8 mouse cellular contexts compared by ENCODE assay signal in the genomic region with DNA sequence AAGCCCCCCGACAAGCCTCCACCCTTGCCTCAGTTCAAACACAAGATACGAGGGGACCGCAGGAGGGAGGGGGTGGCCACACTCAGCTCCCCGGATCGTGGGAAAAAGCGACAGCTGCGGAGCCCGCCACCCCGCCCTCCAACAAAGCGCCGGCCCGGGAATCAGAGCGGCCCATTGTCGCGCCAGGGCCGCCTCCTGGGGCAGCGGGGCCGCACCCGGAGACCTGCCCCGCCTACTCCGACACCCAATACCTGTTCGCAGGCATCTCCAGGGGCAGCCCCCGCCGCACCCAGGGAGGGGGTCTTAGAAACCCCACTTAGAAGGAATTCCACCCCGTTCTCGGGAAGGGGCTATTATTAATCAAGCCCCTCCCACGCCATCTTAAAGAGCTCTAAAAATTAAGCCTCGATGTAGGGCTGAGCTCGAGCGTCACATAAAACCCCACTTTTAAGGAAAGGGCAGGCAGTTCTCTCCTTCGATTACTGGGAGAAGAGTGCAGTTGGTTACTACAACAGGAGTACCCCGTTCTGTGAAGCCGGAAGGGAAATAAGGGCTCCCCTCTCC. TPM values are rescaled to one million over a fixed set of nuclear protein-coding genes. Genes with fewer than 3 reads are reported as not detected.
DNase-seq lines count a peak whose midpoint lies in the region; ATAC-seq and TF ChIP-seq lines count a peak whose summit lies in the region.

No protein-coding gene starts in this region.

- H3K9ac ChIP-seq in ES-E14 (ENCODE audit: insufficient read depth, low read depth, low read length, poor library complexity, severe bottlenecking), result peak overlapping the region; percentile 70
- H3K9ac ChIP-seq in forebrain, embryonic 12.5 days, result peak overlapping the region; percentile 92
- peak overlapping the region; percentile 60 for H3K9ac ChIP-seq in hindbrain, embryonic 15.5 days
- H3K9ac ChIP-seq in liver, adult 2 months (ENCODE audit: low read depth, low read length), result peak overlapping the region; percentile 90
- peak overlapping the region; percentile 61 for H3K9ac ChIP-seq in midbrain, embryonic 16.5 days (ENCODE audit: low read depth, low read length)

- peaks cover 4% of the 10 kb centered on the region; the same call in 1 of the 2 replicates for H3K36me3 ChIP-seq in ES-E14 (ENCODE audit: control insufficient read depth, insufficient read depth, low read length, poor library complexity, severe bottlenecking)
- H3K36me3 ChIP-seq in forebrain, embryonic 12.5 days (replicated peaks), result peaks cover 21% of the 10 kb centered on the region
- H3K36me3 ChIP-seq in hindbrain, embryonic 15.5 days, result no peaks in the 10 kb centered on the region
- H3K36me3 ChIP-seq in liver, adult 2 months (ENCODE audit: control insufficient read depth, insufficient read depth, low read length), result no peaks in the 10 kb centered on the region
- H3K36me3 ChIP-seq in midbrain, embryonic 16.5 days (ENCODE audit: control insufficient read depth, insufficient read depth, low read length), result no peaks in the 10 kb centered on the region

- peak; percentile 59 to 80 for DNase-seq in adrenal gland, adult (ENCODE audit: inconsistent age in 2 of 2, low spot score in 1 of 2)
- no peak for DNase-seq in adrenal gland, adult 8-10 months
- DNase-seq in ES-E14 (ENCODE audit: low read depth, low spot score), result peak; percentile 44
- no peak for DNase-seq in liver, adult 2 months (ENCODE audit: extremely low read depth, low read depth, low spot score)

- TF ChIP-seq CTCF in liver, adult 2 months (IDR thresholded peaks at IDR 0.05; ENCODE audit: low read depth, low read length), result no peak

- H3K4me1 ChIP-seq in ES-E14 (ENCODE audit: control insufficient read depth in 2 of 2, insufficient read depth in 2 of 2, low read length in 2 of 2, poor library complexity in 1 of 2), result peaks cover 4 to 45% of the 10 kb centered on the region in 2 experiments; a peak in 3 of 4 replicates
- H3K4me1 ChIP-seq in forebrain, embryonic 12.5 days, result peaks cover 92% of the 10 kb centered on the region
- H3K4me1 ChIP-seq in hindbrain, embryonic 15.5 days (replicated peaks), result peaks cover 87% of the 10 kb centered on the region
- H3K4me1 ChIP-seq in liver, adult 2 months (ENCODE audit: control insufficient read depth, insufficient read depth, low read length), result peaks cover 29% of the 10 kb centered on the region
- peaks cover 44% of the 10 kb centered on the region for H3K4me1 ChIP-seq in midbrain, embryonic 16.5 days (ENCODE audit: control insufficient read depth, insufficient read depth, low read length)

- H3K4me3 ChIP-seq in ES-E14 (ENCODE audit: insufficient read depth in 1 of 2, low read depth in 1 of 2, low read length in 2 of 2, poor library complexity in 1 of 2, severe bottlenecking in 1 of 2), result peak overlapping the region; percentile 85 to 89
- H3K4me3 ChIP-seq in forebrain, embryonic 12.5 days (replicated peaks), result peak overlapping the region; percentile 93
- peak overlapping the region; percentile 59 for H3K4me3 ChIP-seq in hindbrain, embryonic 15.5 days
- H3K4me3 ChIP-seq in liver, adult 2 months (ENCODE audit: insufficient read depth, low read depth, low read length), result peak overlapping the region; percentile 65
- peak overlapping the region; percentile 54 for H3K4me3 ChIP-seq in midbrain, embryonic 16.5 days (ENCODE audit: low read depth, low read length)

- no peaks in the 10 kb centered on the region for H3K9me3 ChIP-seq in ES-E14 (ENCODE audit: control insufficient read depth, insufficient read depth, low read depth, low read length)
- no peaks in the 10 kb centered on the region for H3K9me3 ChIP-seq in forebrain, embryonic 12.5 days
- H3K9me3 ChIP-seq in hindbrain, embryonic 15.5 days, result no peaks in the 10 kb centered on the region
- no peaks in the 10 kb centered on the region for H3K9me3 ChIP-seq in midbrain, embryonic 16.5 days (replicated peaks; ENCODE audit: control insufficient read depth, low read length, poor library complexity, severe bottlenecking)

- H3K27ac ChIP-seq in ES-E14 (ENCODE audit: insufficient read depth, low read depth, low read length, poor library complexity, severe bottlenecking), result no peak overlapping the region
- peak overlapping the region; percentile 99 for H3K27ac ChIP-seq in forebrain, embryonic 12.5 days
- H3K27ac ChIP-seq in hindbrain, embryonic 15.5 days (replicated peaks), result peak overlapping the region; percentile 88
- peak overlapping the region; percentile 53 for H3K27ac ChIP-seq in liver, adult 2 months (replicated peaks; ENCODE audit: insufficient read depth, low read depth, low read length)
- peak overlapping the region; percentile 72 for H3K27ac ChIP-seq in midbrain, embryonic 16.5 days (ENCODE audit: low read length)

- in situ Hi-C loops in ES-E14 (cut with MboI; ENCODE audit: low sequenced_read_pairs in 2 of 2, unreplicated experiment in 2 of 2), result no loop called here

- ATAC-seq in forebrain, embryonic 12.5 days (ENCODE audit: low FRiP score), result peak; percentile 42
- ATAC-seq in hindbrain, embryonic 15.5 days (ENCODE audit: low FRiP score, low read depth), result 0 out of 2 replicates have a peak, but pooled peaks have one; percentile 14
- ATAC-seq in midbrain, embryonic 16.5 days, result peak; percentile 21; the same call in 1 of the 2 replicates
- ATAC-seq in frontal cortex, adult (ENCODE audit: low TSS enrichment), result no peak

- peaks cover 39% of the 10 kb centered on the region for H3K79me2 ChIP-seq in liver, adult 2 months (ENCODE audit: control insufficient read depth, insufficient read depth, low read length)

- no peak for TF ChIP-seq POLR2A in liver, adult 2 months (IDR thresholded peaks at IDR 0.05; ENCODE audit: extremely low read depth, insufficient read depth, low read length)

- no peaks in the 10 kb centered on the region for H3K27me3 ChIP-seq in forebrain, embryonic 12.5 days
- peaks cover 21% of the 10 kb centered on the region for H3K27me3 ChIP-seq in hindbrain, embryonic 15.5 days
- H3K27me3 ChIP-seq in liver, adult 2 months (ENCODE audit: control insufficient read depth, insufficient read depth, low read length), result no peaks in the 10 kb centered on the region
- peaks cover 22% of the 10 kb centered on the region for H3K27me3 ChIP-seq in midbrain, embryonic 16.5 days (ENCODE audit: control insufficient read depth, insufficient read depth, low read depth, low read length)

- under 1% methylated on average over 33 of the region's 33 CpGs for WGBS in forebrain, embryonic 12.5 days
- WGBS in hindbrain, embryonic 15.5 days, result under 1% methylated on average over 33 of the region's 33 CpGs
- WGBS in liver, adult 2 months, result under 1% methylated on average over 33 of the region's 33 CpGs
- under 1% methylated on average over 33 of the region's 33 CpGs for whole genome bisulfite sequencing in midbrain, embryonic 16.5 days

- H3K4me2 ChIP-seq in forebrain, embryonic 12.5 days, result peak overlapping the region; percentile 60
- peak overlapping the region; percentile 82 for H3K4me2 ChIP-seq in hindbrain, embryonic 15.5 days
- peak overlapping the region; percentile 86 for H3K4me2 ChIP-seq in midbrain, embryonic 16.5 days (ENCODE audit: low read length)

TF ChIP-seq in ES-E14, 5 proteins besides CTCF, POLR2A, EP300 and RAD21:
- TF ChIP-seq CHD2 (IDR thresholded peaks at IDR 0.05; ENCODE audit: low read depth, low read length) (no peak), ZC3H11A (IDR thresholded peaks at IDR 0.05; ENCODE audit: borderline replicate concordance, low read depth, low read length) (no peak)

RNA-seq across cellular contexts. Expression of gene Notch1, which starts 14.1 kb away (rescaled TPM):
- 10 to 100 TPM; 23.7 to 32.6 (median 28.4) TPM for total RNA-seq in adrenal gland, adult 8-10 months (2022)
- total RNA-seq in ES-E14 (2012; rRNA removed), result 34.9 and 77.8 TPM in 2 replicates
- 49.5 and 61.8 TPM in 2 replicates for polyA plus RNA-seq in forebrain, embryonic 12.5 days (2016; fragmentation: Nextera tagmentation; extraction: Ambion mirVana)
- polyA plus RNA-seq in hindbrain, embryonic 15.5 days (2015; fragmentation: Nextera tagmentation; extraction: Ambion mirVana), result 16.3 and 18.2 TPM in 2 replicates
- 6.2 and 13.8 TPM in 2 replicates for total RNA-seq in liver, adult 2 months (2014; rRNA removed)
- polyA plus RNA-seq in liver, adult 2 months (2012; rRNA removed), result 9.1 and 9.7 TPM in 2 replicates
- 10.7 and 11.4 TPM in 2 replicates for polyA plus RNA-seq in midbrain, embryonic 16.5 days (2015; fragmentation: Nextera tagmentation; extraction: Ambion mirVana)

RNA-seq across cellular contexts. Expression of gene Sec16a, which starts 57.4 kb away (rescaled TPM):
- 10 to 100 TPM; 62.3 to 73.6 (median 67.1) TPM for total RNA-seq in adrenal gland, adult 8-10 months (2022)
- 47.3 and 62.5 TPM in 2 replicates for total RNA-seq in ES-E14 (2012; rRNA removed)
- polyA plus RNA-seq in forebrain, embryonic 12.5 days (2016; fragmentation: Nextera tagmentation; extraction: Ambion mirVana), result 30.0 and 33.9 TPM in 2 replicates
- 17.5 and 21.6 TPM in 2 replicates for polyA plus RNA-seq in hindbrain, embryonic 15.5 days (2015; fragmentation: Nextera tagmentation; extraction: Ambion mirVana)
- total RNA-seq in liver, adult 2 months (2014; rRNA removed), result 44.5 and 53.2 TPM in 2 replicates
- 70.5 and 78.2 TPM in 2 replicates for polyA plus RNA-seq in liver, adult 2 months (2012; rRNA removed)
- 18.7 and 20.4 TPM in 2 replicates for polyA plus RNA-seq in midbrain, embryonic 16.5 days (2015; fragmentation: Nextera tagmentation; extraction: Ambion mirVana)

Comparison
In these comparisons a context has a peak if more than half of its experiments do, and no peak if none do; other contexts are left out.
1. DNase-seq: peak in adrenal gland, adult (2 of 2) and ES-E14 (single experiment); none in adrenal gland, adult 8-10 months (single experiment) and liver, adult 2 months (single experiment).
2. Peak in every context shown above with its lines, with median percentiles within 50 percentile points of each other: H3K4me3 ChIP-seq, H3K9ac ChIP-seq and H3K4me2 ChIP-seq.